Mouse (Mus musculus): ENCODE results near the gene Prrc2c. TPM values are rescaled to one million over a fixed set of nuclear protein-coding genes. Genes with fewer than 3 reads are reported as not detected.

The Prrc2c gene
- polyA plus RNA-seq, 1 experiment from 2014 or later, result 103 TPM

GRCm38 (mm10) chr1:162749607-162750006 is 9.3 kb upstream of the Prrc2c start:
- Histone ChIP-seq H3K27ac (ENCODE audit: low read depth, low read length) (no peak overlapping the region), H3K9me3 (ENCODE audit: control insufficient read depth, low read length) (no peaks in the 10 kb centered on the region), H3K4me1 (replicated peaks; ENCODE audit: control insufficient read depth, insufficient read depth, low read length) (no peaks in the 10 kb centered on the region), H3K9ac (ENCODE audit: low read depth, low read length) (no peak overlapping the region), H3K27me3 (replicated peaks; ENCODE audit: control insufficient read depth, insufficient read depth, low read length) (no peaks in the 10 kb centered on the region), H3K4me3 (ENCODE audit: low read depth, low read length) (no peak overlapping the region), H3K4me2 (no peak overlapping the region), H3K36me3 (ENCODE audit: control insufficient read depth, insufficient read depth, low read length) (no peaks in the 10 kb centered on the region)
- DNase-seq (ENCODE audit: low spot score) (no peak), ATAC-seq (replicated peaks; ENCODE audit: low FRiP score) (no peak)
- 71% methylated on average over 7 of the region's 7 CpGs for WGBS

GRCm38 (mm10) chr1:162748761-162749160 is 8.4 kb upstream of the Prrc2c start:
- no peak overlapping the region for H3K4me3 ChIP-seq (ENCODE audit: low read depth, low read length)
- H3K27ac ChIP-seq (ENCODE audit: low read depth, low read length), result no peak overlapping the region
- H3K9me3 ChIP-seq (ENCODE audit: control insufficient read depth, low read length), result no peaks in the 10 kb centered on the region
- H3K27me3 ChIP-seq (replicated peaks; ENCODE audit: control insufficient read depth, insufficient read depth, low read length), result no peaks in the 10 kb centered on the region
- no peak overlapping the region for H3K9ac ChIP-seq (ENCODE audit: low read depth, low read length)
- ATAC-seq (replicated peaks; ENCODE audit: low FRiP score), result no peak
- no peak overlapping the region for H3K4me2 ChIP-seq
- 50% methylated on average over 5 of the region's 5 CpGs for WGBS
- DNase-seq (ENCODE audit: low spot score), result no peak
- no peaks in the 10 kb centered on the region for H3K4me1 ChIP-seq (replicated peaks; ENCODE audit: control insufficient read depth, insufficient read depth, low read length)
- no peaks in the 10 kb centered on the region for H3K36me3 ChIP-seq (ENCODE audit: control insufficient read depth, insufficient read depth, low read length)

- peak overlapping the region; percentile 99 for H3K9ac ChIP-seq (ENCODE audit: low read depth, low read length)
- H3K27me3 ChIP-seq (replicated peaks; ENCODE audit: control insufficient read depth, insufficient read depth, low read length), result no peaks in the 10 kb centered on the region
- H3K9me3 ChIP-seq (ENCODE audit: control insufficient read depth, low read length), result no peaks in the 10 kb centered on the region
- no peaks in the 10 kb centered on the region for H3K36me3 ChIP-seq (ENCODE audit: control insufficient read depth, insufficient read depth, low read length)
- H3K27ac ChIP-seq (ENCODE audit: low read depth, low read length), result peak overlapping the region; percentile 97
- peak overlapping the region; percentile 98 for H3K4me3 ChIP-seq (ENCODE audit: low read depth, low read length)
- DNase-seq (ENCODE audit: low spot score) (no peak), ATAC-seq (replicated peaks; ENCODE audit: low FRiP score) (peak; percentile 72)
- peak overlapping the region; percentile 89 for H3K4me2 ChIP-seq
- WGBS, result under 1% methylated on average over 58 of the region's 58 CpGs
- H3K4me1 ChIP-seq (replicated peaks; ENCODE audit: control insufficient read depth, insufficient read depth, low read length), result peaks cover 30% of the 10 kb centered on the region
Measured at GRCm38 (mm10) chr1:162739831-162740394, 443 bp downstream of the Prrc2c start.

GRCm38 (mm10) chr1:162739406-162739805 is 950 bp downstream of the Prrc2c start:
- Histone ChIP-seq H3K4me2 (peak overlapping the region; percentile 89), H3K4me3 (ENCODE audit: low read depth, low read length) (peak overlapping the region; percentile 98), H3K9me3 (ENCODE audit: control insufficient read depth, low read length) (no peaks in the 10 kb centered on the region), H3K27ac (ENCODE audit: low read depth, low read length) (peak overlapping the region; percentile 97), H3K9ac (ENCODE audit: low read depth, low read length) (peak overlapping the region; percentile 99), H3K4me1 (replicated peaks; ENCODE audit: control insufficient read depth, insufficient read depth, low read length) (peaks cover 33% of the 10 kb centered on the region), H3K27me3 (replicated peaks; ENCODE audit: control insufficient read depth, insufficient read depth, low read length) (no peaks in the 10 kb centered on the region), H3K36me3 (ENCODE audit: control insufficient read depth, insufficient read depth, low read length) (no peaks in the 10 kb centered on the region)
- ATAC-seq (replicated peaks; ENCODE audit: low FRiP score) (no peak), DNase-seq (ENCODE audit: low spot score) (peak; percentile 34)
- WGBS, result under 1% methylated on average over 10 of the region's 10 CpGs

- H3K27ac ChIP-seq (ENCODE audit: low read depth, low read length), result no peak overlapping the region
- H3K4me1 ChIP-seq (replicated peaks; ENCODE audit: control insufficient read depth, insufficient read depth, low read length), result peaks cover 34% of the 10 kb centered on the region
- H3K27me3 ChIP-seq (replicated peaks; ENCODE audit: control insufficient read depth, insufficient read depth, low read length), result no peaks in the 10 kb centered on the region
- H3K4me3 ChIP-seq (ENCODE audit: low read depth, low read length), result peak overlapping the region; percentile 98
- peak overlapping the region; percentile 89 for H3K4me2 ChIP-seq
- 36% methylated on average over 2 of the region's 2 CpGs for WGBS
- no peak for ATAC-seq (replicated peaks; ENCODE audit: low FRiP score)
- DNase-seq (ENCODE audit: low spot score), result no peak
- H3K36me3 ChIP-seq (ENCODE audit: control insufficient read depth, insufficient read depth, low read length), result no peaks in the 10 kb centered on the region
- no peaks in the 10 kb centered on the region for H3K9me3 ChIP-seq (ENCODE audit: control insufficient read depth, low read length)
- peak overlapping the region; percentile 99; the same call in 1 of the 2 replicates for H3K9ac ChIP-seq (ENCODE audit: low read depth, low read length)
Measured at GRCm38 (mm10) chr1:162738472-162738871, 1.9 kb downstream of the Prrc2c start.

- no peak for ATAC-seq (replicated peaks; ENCODE audit: low FRiP score)
- WGBS, result 74% methylated on average over 4 of the region's 4 CpGs
- H3K4me2 ChIP-seq, result no peak overlapping the region
- no peak overlapping the region for H3K9ac ChIP-seq (ENCODE audit: low read depth, low read length)
- H3K36me3 ChIP-seq (ENCODE audit: control insufficient read depth, insufficient read depth, low read length), result 0 out of 2 replicates have a peak, but pooled peaks cover 2% of the 10 kb centered on the region
- H3K27ac ChIP-seq (ENCODE audit: low read depth, low read length), result no peak overlapping the region
- no peaks in the 10 kb centered on the region for H3K9me3 ChIP-seq (ENCODE audit: control insufficient read depth, low read length)
- H3K4me1 ChIP-seq (replicated peaks; ENCODE audit: control insufficient read depth, insufficient read depth, low read length), result peaks cover 34% of the 10 kb centered on the region
- H3K27me3 ChIP-seq (replicated peaks; ENCODE audit: control insufficient read depth, insufficient read depth, low read length), result no peaks in the 10 kb centered on the region
- DNase-seq (ENCODE audit: low spot score), result no peak
- no peak overlapping the region for H3K4me3 ChIP-seq (ENCODE audit: low read depth, low read length)
Measured at GRCm38 (mm10) chr1:162735084-162735483, 5.3 kb downstream of the Prrc2c start.

GRCm38 (mm10) chr1:162734283-162734682 is 6.1 kb downstream of the Prrc2c start:
- WGBS, result 38% methylated on average over 1 of the region's 1 CpGs
- no peak for DNase-seq (ENCODE audit: low spot score)

GRCm38 (mm10) chr1:162732041-162732440 is 8.3 kb downstream of the Prrc2c start:
- Histone ChIP-seq H3K4me3 (ENCODE audit: low read depth, low read length) (no peak overlapping the region), H3K36me3 (ENCODE audit: control insufficient read depth, insufficient read depth, low read length) (peaks cover 2% of the 10 kb centered on the region; the same call in 1 of the 2 replicates), H3K27ac (ENCODE audit: low read depth, low read length) (no peak overlapping the region), H3K27me3 (replicated peaks; ENCODE audit: control insufficient read depth, insufficient read depth, low read length) (no peaks in the 10 kb centered on the region), H3K4me1 (replicated peaks; ENCODE audit: control insufficient read depth, insufficient read depth, low read length) (peaks cover 17% of the 10 kb centered on the region), H3K9ac (ENCODE audit: low read depth, low read length) (no peak overlapping the region), H3K9me3 (ENCODE audit: control insufficient read depth, low read length) (no peaks in the 10 kb centered on the region), H3K4me2 (no peak overlapping the region)
- WGBS, result 85% methylated on average over 4 of the region's 4 CpGs
- ATAC-seq (replicated peaks; ENCODE audit: low FRiP score) (no peak), DNase-seq (ENCODE audit: low spot score) (no peak)

More at GRCm38 (mm10) chr1:162734283-162734682, 6.1 kb downstream of the Prrc2c start:
- Histone ChIP-seq H3K4me1 (replicated peaks; ENCODE audit: control insufficient read depth, insufficient read depth, low read length) (peaks cover 34% of the 10 kb centered on the region), H3K9me3 (ENCODE audit: control insufficient read depth, low read length) (no peaks in the 10 kb centered on the region), H3K27ac (ENCODE audit: low read depth, low read length) (no peak overlapping the region), H3K4me2 (no peak overlapping the region), H3K4me3 (ENCODE audit: low read depth, low read length) (no peak overlapping the region), H3K9ac (ENCODE audit: low read depth, low read length) (no peak overlapping the region), H3K36me3 (ENCODE audit: control insufficient read depth, insufficient read depth, low read length) (peaks cover 2% of the 10 kb centered on the region; the same call in 1 of the 2 replicates), H3K27me3 (replicated peaks; ENCODE audit: control insufficient read depth, insufficient read depth, low read length) (no peaks in the 10 kb centered on the region)
- no peak for ATAC-seq (replicated peaks; ENCODE audit: low FRiP score)

GRCm38 (mm10) chr1:162729436-162729835 is 10.9 kb downstream of the Prrc2c start:
- Histone ChIP-seq H3K9ac (ENCODE audit: low read depth, low read length) (no peak overlapping the region), H3K27ac (ENCODE audit: low read depth, low read length) (no peak overlapping the region), H3K4me2 (no peak overlapping the region), H3K27me3 (replicated peaks; ENCODE audit: control insufficient read depth, insufficient read depth, low read length) (no peaks in the 10 kb centered on the region), H3K4me1 (replicated peaks; ENCODE audit: control insufficient read depth, insufficient read depth, low read length) (peaks cover under 1% of the 10 kb centered on the region; the same call in 1 of the 2 replicates), H3K36me3 (ENCODE audit: control insufficient read depth, insufficient read depth, low read length) (peaks cover 5% of the 10 kb centered on the region; the same call in 1 of the 2 replicates), H3K9me3 (ENCODE audit: control insufficient read depth, low read length) (no peaks in the 10 kb centered on the region), H3K4me3 (ENCODE audit: low read depth, low read length) (no peak overlapping the region)
- ATAC-seq (replicated peaks; ENCODE audit: low FRiP score) (no peak), DNase-seq (ENCODE audit: low spot score) (no peak)
- WGBS, result 91% methylated on average over 2 of the region's 2 CpGs
